In genomic region chr3:17793646-17794250, GRCm38 (mm10) we compare ENCODE assay signal across 8 mouse cellular contexts.
A peak's percentile ranks its signal among the peaks of the same experiment; 100 is the strongest.
DNase-seq lines count a peak whose midpoint lies in the region; ATAC-seq and TF ChIP-seq lines count a peak whose summit lies in the region.

No protein-coding gene starts in this region.

- WGBS in forebrain, postnatal 0 days, result under 1% methylated on average over 24 of the region's 24 CpGs
- 2% methylated on average over 24 of the region's 24 CpGs for WGBS in liver, embryonic 11.5 days

- intact Hi-C loops in left cerebral cortex, postnatal 36 days (cut with DNase I), result loop anchor here (2.0 kb wide), 1 partner anchor 977 kb away; no protein-coding TSS in a partner anchor
- intact Hi-C loops in gastrocnemius, postnatal 14 days (cut with DNase I; ENCODE audit: low total_unique reads), result no loop called here

- peak overlapping the region; percentile 91 for H3K27ac ChIP-seq in forebrain, postnatal 0 days (ENCODE audit: low read depth, low read length)
- H3K27ac ChIP-seq in liver, embryonic 11.5 days (ENCODE audit: low read depth, low read length), result no peak overlapping the region

- DNase-seq in cerebellum, adult 18-20 months, result peak; percentile 56 to 64
- peak; percentile 86 for DNase-seq in forebrain, postnatal 0 days
- peak; percentile 77 to 81 for DNase-seq in left cerebral cortex, postnatal 36 days (ENCODE audit: low spot score in 2 of 2)
- DNase-seq in retina, postnatal 1 day, result peak; percentile 96
- DNase-seq in liver, embryonic 11.5 days (ENCODE audit: low spot score), result no peak
- no peak for DNase-seq in urinary bladder, postnatal 25 days (ENCODE audit: low spot score)
- DNase-seq in gastrocnemius, postnatal 14 days, result no peak

- peak overlapping the region; percentile 75 for H3K4me2 ChIP-seq in forebrain, postnatal 0 days (ENCODE audit: low read depth)
- H3K4me2 ChIP-seq in liver, embryonic 11.5 days, result no peak overlapping the region

- H3K4me3 ChIP-seq in E14TG2a.4 (replicated peaks; ENCODE audit: low read length), result peak overlapping the region; percentile 84
- peak overlapping the region; percentile 57 for H3K4me3 ChIP-seq in forebrain, postnatal 0 days (ENCODE audit: low read depth, low read length)
- H3K4me3 ChIP-seq in liver, embryonic 11.5 days (ENCODE audit: low read depth, low read length), result no peak overlapping the region

- no peak for TF ChIP-seq CTCF in E14TG2a.4 (conservative IDR thresholded peaks at IDR 0.05; ENCODE audit: low read length)
- no peak for TF ChIP-seq CTCF in forebrain, postnatal 0 days (IDR thresholded peaks at IDR 0.05; ENCODE audit: low read depth)

- no peaks in the 10 kb centered on the region for H3K36me3 ChIP-seq in E14TG2a.4 (ENCODE audit: insufficient read depth, low read length)
- peaks cover 5% of the 10 kb centered on the region; the same call in 1 of the 2 replicates for H3K36me3 ChIP-seq in forebrain, postnatal 0 days (ENCODE audit: insufficient read depth)
- H3K36me3 ChIP-seq in liver, embryonic 11.5 days (ENCODE audit: control insufficient read depth, insufficient read depth, low read length), result no peaks in the 10 kb centered on the region

- peak overlapping the region; percentile 89 for H3K9ac ChIP-seq in forebrain, postnatal 0 days
- H3K9ac ChIP-seq in liver, embryonic 11.5 days (ENCODE audit: low read depth, low read length), result no peak overlapping the region

- peaks cover 66% of the 10 kb centered on the region for H3K27me3 ChIP-seq in E14TG2a.4 (ENCODE audit: insufficient read depth, low read length)
- no peaks in the 10 kb centered on the region for H3K27me3 ChIP-seq in forebrain, postnatal 0 days (ENCODE audit: insufficient read depth, low read length)
- H3K27me3 ChIP-seq in liver, embryonic 11.5 days (replicated peaks; ENCODE audit: control insufficient read depth, insufficient read depth, low read length), result peaks cover 78% of the 10 kb centered on the region

- H3K4me1 ChIP-seq in E14TG2a.4 (replicated peaks; ENCODE audit: low read depth, low read length), result peaks cover 37% of the 10 kb centered on the region
- peaks cover 3% of the 10 kb centered on the region; the same call in 1 of the 2 replicates for H3K4me1 ChIP-seq in forebrain, postnatal 0 days (ENCODE audit: insufficient read depth)
- H3K4me1 ChIP-seq in liver, embryonic 11.5 days (replicated peaks; ENCODE audit: control insufficient read depth, insufficient read depth, low read length), result no peaks in the 10 kb centered on the region

- peak; percentile 55 for ATAC-seq in forebrain, postnatal 0 days
- ATAC-seq in liver, embryonic 11.5 days (replicated peaks; ENCODE audit: low FRiP score), result no peak

- no peaks in the 10 kb centered on the region for H3K9me3 ChIP-seq in E14TG2a.4 (ENCODE audit: low read length)
- no peaks in the 10 kb centered on the region for H3K9me3 ChIP-seq in forebrain, postnatal 0 days (ENCODE audit: low read length)
- no peaks in the 10 kb centered on the region for H3K9me3 ChIP-seq in liver, embryonic 11.5 days (ENCODE audit: control insufficient read depth, low read length)

Comparison
In these comparisons a context has a peak if more than half of its experiments do, and no peak if none do; other contexts are left out.
1. DNase-seq: peak in cerebellum, adult 18-20 months (2 of 2), forebrain, postnatal 0 days (single experiment), left cerebral cortex, postnatal 36 days (2 of 2) and retina, postnatal 1 day (single experiment); none in liver, embryonic 11.5 days (single experiment), urinary bladder, postnatal 25 days (single experiment) and gastrocnemius, postnatal 14 days (single experiment).